Mouse (Mus musculus) liver, embryonic 14.5 days (tissue): Measurements from ENCODE around the gene Armc8.

ENCODE experiments used
- CTCF ChIP-seq: IDR thresholded peaks from 2 replicates; pipeline ENCODE4 v1.5.1; 2016; ENCODE audit warnings: antibody characterized with exemption, low read depth, control low read depth
- EP300 ChIP-seq: IDR thresholded peaks from 2 replicates; pipeline ENCODE4 v1.6.1; 2016; ENCODE audit warnings: antibody characterized with exemption, low read depth

DNA sequence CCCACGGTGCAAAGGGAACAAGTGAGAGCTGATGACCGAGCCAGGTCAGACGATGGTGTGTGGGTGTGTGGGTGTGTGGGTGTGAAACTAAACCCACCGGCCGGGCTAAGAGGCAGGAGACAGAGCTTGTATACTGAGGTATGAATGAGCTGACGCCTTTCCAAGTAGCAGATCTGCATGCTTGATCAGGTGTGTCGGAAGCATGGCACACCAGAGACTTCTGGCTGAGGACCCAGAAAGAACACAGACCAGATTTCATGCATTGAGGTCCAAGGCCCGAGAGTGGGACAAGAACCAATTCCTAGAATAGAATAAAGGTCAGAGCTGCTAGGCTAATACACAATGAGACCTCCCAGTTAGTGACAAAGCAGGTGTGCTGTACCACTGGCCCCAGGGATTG, 129.6 kb downstream of the Armc8 start:
- no peak for TF ChIP-seq CTCF
- no peak for TF ChIP-seq EP300
